Mouse (Mus musculus): Measurements from ENCODE around the gene Optc. TPM values are rescaled to one million over a fixed set of nuclear protein-coding genes. Genes with fewer than 3 reads are reported as not detected.

Gene Optc
- total RNA-seq, 1 experiment: 0.36 TPM

DNA sequence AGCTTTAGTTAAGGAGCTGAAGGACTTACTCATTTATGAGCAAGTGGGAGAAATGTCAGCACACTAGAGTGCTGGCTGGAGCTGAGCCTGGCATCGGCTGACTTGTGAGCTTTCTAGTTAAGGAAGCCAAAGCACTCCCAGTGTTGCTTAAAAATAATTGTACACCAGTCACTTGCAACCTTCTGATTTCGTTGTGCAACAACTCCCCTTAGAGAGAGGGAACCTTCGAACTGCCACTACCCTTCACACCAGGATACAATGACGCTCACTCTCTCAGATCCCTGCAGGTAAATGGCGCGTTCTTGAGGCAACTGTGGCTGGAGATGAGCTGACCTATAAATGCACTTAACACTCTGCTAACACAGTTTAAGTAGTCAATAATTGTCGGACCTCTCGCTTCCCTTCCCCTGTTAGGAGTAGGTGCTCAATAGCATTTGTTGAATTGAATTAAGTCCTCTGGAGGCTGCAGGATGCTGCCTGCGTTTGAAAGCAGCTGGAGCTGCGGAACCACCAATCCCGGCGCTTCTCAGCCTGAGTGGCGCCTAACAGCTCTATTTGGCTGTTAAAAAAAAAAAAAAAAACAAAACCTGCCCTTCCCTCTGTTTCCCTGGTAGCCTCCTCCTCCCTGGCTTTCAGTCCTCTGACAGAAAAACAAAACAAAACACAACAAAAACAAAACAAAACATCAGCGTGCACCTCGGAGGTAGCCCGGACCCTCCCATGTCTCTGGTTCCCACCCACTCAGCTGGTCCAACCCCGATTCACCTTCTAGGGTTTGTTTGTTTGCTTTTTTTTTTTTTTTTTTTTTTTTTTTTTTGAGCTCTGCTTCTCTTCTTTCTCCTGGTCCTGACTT lies 53.2 kb downstream of the Optc start:
- TF ChIP-seq ZNF384 (IDR thresholded peaks at IDR 0.05; ENCODE audit: low read depth, low read length): peak; percentile 91
- TF ChIP-seq CHD2 (IDR thresholded peaks at IDR 0.05; ENCODE audit: low read depth, low read length): no peak
- H3K4me1 ChIP-seq (ENCODE audit: control insufficient read depth in 2 of 2, insufficient read depth in 2 of 2, low read length in 2 of 2, poor library complexity in 1 of 2): peaks cover 4 to 12% of the 10 kb centered on the region in 2 experiments; a peak in 3 of 4 replicates
- in situ Hi-C loops (cut with MboI; ENCODE audit: low sequenced_read_pairs in 2 of 2, unreplicated experiment in 2 of 2): no loop called here
- no peak overlapping the region for H3K9ac ChIP-seq (ENCODE audit: insufficient read depth, low read depth, low read length, poor library complexity, severe bottlenecking)
- H3K4me3 ChIP-seq (ENCODE audit: insufficient read depth in 1 of 2, low read depth in 1 of 2, low read length in 2 of 2, poor library complexity in 1 of 2, severe bottlenecking in 1 of 2): no peak overlapping the region
- DNase-seq (ENCODE audit: low read depth, low spot score): no peak
- H3K9me3 ChIP-seq (ENCODE audit: control insufficient read depth, insufficient read depth, low read depth, low read length): no peaks in the 10 kb centered on the region
- H3K27ac ChIP-seq (ENCODE audit: insufficient read depth, low read depth, low read length, poor library complexity, severe bottlenecking): no peak overlapping the region
- H3K36me3 ChIP-seq (ENCODE audit: control insufficient read depth, insufficient read depth, low read length, poor library complexity, severe bottlenecking): no peaks in the 10 kb centered on the region

Other genes starting within 250 kb of the Optc start
- gene Zbed6, start 247.1 kb downstream of the Optc start, total RNA-seq (2012; rRNA removed): 16.7 and 22.1 TPM in 2 replicates
- gene Gm38394, start 246.7 kb downstream of the Optc start, total RNA-seq (2012; rRNA removed): 5.9 and 8.7 TPM in 2 replicates
- gene Lax1, start 217.9 kb downstream of the Optc start, total RNA-seq (2012; rRNA removed): 0.90 and 1.4 TPM in 2 replicates
- 9.8 and 16.1 TPM in 2 replicates for gene Atp2b4, start 107.0 kb downstream of the Optc start, total RNA-seq (2012; rRNA removed)
- not detected in 2 replicates for gene Prelp, start 13.4 kb upstream of the Optc start, total RNA-seq (2012; rRNA removed)
- gene Fmod, start 129.3 kb upstream of the Optc start, total RNA-seq (2012; rRNA removed): not detected in 2 replicates
- 40.2 and 47.5 TPM in 2 replicates for gene Btg2, start 171.1 kb upstream of the Optc start, total RNA-seq (2012; rRNA removed)
- 0.13 and 0.32 TPM in 2 replicates for gene Chit1, start 203.2 kb upstream of the Optc start, total RNA-seq (2012; rRNA removed)